Mouse (Mus musculus) liver, postnatal 0 days (tissue): ENCODE results near the gene Tfe3.
"Not testable (repeated sequence)": the region's sequence is repeated elsewhere in the genome, so short reads cannot be mapped to it uniquely, and the experiment has no call there.

Experiments
- CTCF ChIP-seq: sonication (generic); IDR thresholded peaks from 2 replicates; pipeline ENCODE4 v1.5.1; 2016; ENCODE audit warnings: antibody characterized with exemption, low read depth
- EP300 ChIP-seq: IDR thresholded peaks from 2 replicates; pipeline ENCODE4 v1.6.1; 2016; ENCODE audit warnings: antibody characterized with exemption, low read depth, mild to moderate bottlenecking

- TF ChIP-seq CTCF, EP300: not testable (repeated sequence)
These were observed 48.0 kb upstream of the Tfe3 start, which contains the start of gene Wdr45 for GRCm38 (mm10) chrX:7714135-7714899.
